Mouse (Mus musculus): ENCODE measurements around the gene Igfn1. TPM values are rescaled to one million over a fixed set of nuclear protein-coding genes. Genes with fewer than 3 reads are reported as not detected.

The Igfn1 gene
- total RNA-seq, 2 experiments from 2014 or later: 0.23 to 0.25 TPM

DNA sequence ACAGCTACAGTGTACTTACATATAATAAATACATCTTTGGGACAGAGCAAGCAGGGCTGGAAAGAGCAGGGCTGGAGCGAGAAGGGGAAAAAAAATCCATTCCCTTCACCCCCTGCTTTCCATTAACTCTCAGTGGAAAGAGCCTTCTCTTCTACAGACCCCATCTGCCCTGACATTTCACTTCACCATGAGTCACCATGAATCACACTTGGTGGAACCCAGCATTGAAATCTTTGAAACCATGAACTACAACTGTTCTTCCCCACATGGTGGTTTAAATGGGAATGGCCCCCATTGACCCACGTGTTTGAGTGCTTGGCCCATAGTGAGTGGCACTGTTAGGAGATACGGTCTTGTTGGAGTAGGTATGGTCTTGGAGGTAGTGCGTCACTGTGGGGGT lies 4.1 kb upstream of the Igfn1 start:
- no peak for DNase-seq (ENCODE audit: extremely low spot score in 1 of 2, low spot score in 1 of 2)

GRCm38 (mm10) chr1:136008159-136008533 lies 2.0 kb upstream of the Igfn1 start:
- no peak for DNase-seq (ENCODE audit: extremely low spot score in 1 of 2, low spot score in 1 of 2)

- peak in 1 of 2 experiments; percentile 40 for DNase-seq (ENCODE audit: extremely low spot score in 1 of 2, low spot score in 1 of 2)
Observed at GRCm38 (mm10) chr1:136007211-136008158, 1.3 kb upstream of the Igfn1 start, which contains the start of gene Tmem9. Gene Tmem9 (plus strand): TSS chr1:136008150.

- DNase-seq (ENCODE audit: extremely low spot score in 1 of 2, low spot score in 1 of 2): no peak
Observed at GRCm38 (mm10) chr1:136001438-136001837, 4.7 kb downstream of the Igfn1 start.

- no peak for DNase-seq (ENCODE audit: extremely low spot score in 1 of 2, low spot score in 1 of 2)
Observed at GRCm38 (mm10) chr1:135999720-136000287, 6.3 kb downstream of the Igfn1 start.

DNA sequence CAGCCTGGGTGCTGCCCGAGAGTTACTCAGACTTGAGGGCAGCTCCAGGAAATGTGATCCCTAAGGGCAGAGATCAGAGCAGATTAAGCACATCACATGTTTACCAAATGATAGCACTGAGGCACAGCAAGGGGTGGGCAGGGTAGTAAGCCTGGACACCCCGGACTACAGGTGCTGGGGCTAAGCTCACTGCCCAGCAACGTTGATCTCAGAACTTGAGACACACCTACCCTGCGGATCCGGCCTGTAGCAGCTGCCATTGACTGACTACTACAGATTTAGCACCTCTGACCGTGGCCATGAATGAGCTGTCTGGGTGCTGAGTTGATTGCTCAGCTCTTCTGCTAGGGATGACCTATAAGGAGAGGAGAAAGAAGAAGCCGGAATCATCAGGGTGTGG lies 8.6 kb downstream of the Igfn1 start:
- no peak for DNase-seq (ENCODE audit: extremely low spot score in 1 of 2, low spot score in 1 of 2)

DNA sequence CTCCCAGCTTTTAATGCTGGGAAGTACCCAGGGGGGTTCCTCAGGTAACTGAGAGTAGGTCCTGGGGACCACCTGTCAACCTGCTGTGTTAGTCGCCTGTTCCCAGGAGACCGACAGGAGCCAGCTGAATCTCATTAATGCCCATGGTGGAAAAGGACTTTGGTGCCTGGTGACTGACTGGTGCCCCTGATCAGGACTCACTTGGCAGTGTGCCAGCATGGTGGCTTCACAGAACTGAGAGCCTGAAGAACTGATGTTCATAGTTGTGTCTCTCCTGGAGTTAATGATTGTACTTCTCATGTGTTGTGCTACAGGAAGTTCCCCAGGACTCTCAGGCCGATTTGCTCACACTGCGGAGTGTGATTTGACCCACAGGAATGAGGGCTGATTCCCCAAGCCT lies 12.7 kb downstream of the Igfn1 start:
- no peak for DNase-seq (ENCODE audit: extremely low spot score in 1 of 2, low spot score in 1 of 2)

GRCm38 (mm10) chr1:135989876-135990275 lies 16.3 kb downstream of the Igfn1 start:
- no peak for DNase-seq (ENCODE audit: extremely low spot score in 1 of 2, low spot score in 1 of 2)

DNA sequence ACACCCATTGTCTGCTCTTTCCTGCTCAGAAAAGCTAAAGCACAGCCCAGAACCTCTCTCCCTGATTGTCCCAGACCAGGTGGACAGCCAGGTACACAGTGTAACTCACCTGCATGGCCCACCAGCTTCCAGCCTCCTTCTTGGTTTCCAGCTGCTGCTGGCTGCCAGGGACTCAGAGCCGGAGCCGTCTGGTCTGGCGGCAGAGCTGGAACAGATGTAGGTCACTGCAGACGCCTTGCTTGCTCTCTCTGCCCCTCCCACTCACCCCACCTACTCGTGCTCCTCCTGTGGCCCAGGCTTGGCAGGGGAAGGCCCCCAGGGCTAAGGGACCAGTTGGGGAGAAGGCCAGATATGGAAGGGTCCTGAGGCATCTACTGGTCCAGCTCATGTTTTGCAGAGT lies 22.0 kb downstream of the Igfn1 start:
- DNase-seq (ENCODE audit: extremely low spot score in 1 of 2, low spot score in 1 of 2): no peak

GRCm38 (mm10) chr1:135972576-135972975 lies 33.6 kb downstream of the Igfn1 start:
- no peak for DNase-seq (ENCODE audit: extremely low spot score in 1 of 2, low spot score in 1 of 2)

- DNase-seq (ENCODE audit: extremely low spot score in 1 of 2, low spot score in 1 of 2): no peak
Observed at GRCm38 (mm10) chr1:135970486-135970885, 35.7 kb downstream of the Igfn1 start.

DNA sequence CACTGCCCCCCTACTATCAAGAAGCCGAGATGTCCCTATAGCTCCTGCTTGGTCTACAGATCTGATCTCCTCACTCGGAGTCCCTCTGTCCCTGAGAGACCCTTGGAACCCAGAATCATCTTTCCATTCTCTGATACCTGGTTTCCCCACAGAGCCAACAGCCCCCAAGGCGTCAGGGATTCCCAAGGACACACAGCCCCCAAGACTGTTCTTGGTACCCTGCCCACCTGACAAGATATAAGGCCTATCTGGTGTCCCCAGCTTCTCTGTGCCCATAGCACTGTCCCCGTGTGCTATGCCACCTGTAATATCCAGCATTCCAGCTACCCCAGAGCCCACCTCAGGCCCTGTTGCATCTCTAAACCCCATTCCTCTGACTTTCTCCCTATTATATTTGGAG lies 38.4 kb downstream of the Igfn1 start:
- no peak for DNase-seq (ENCODE audit: extremely low spot score in 1 of 2, low spot score in 1 of 2)

- no peak for DNase-seq (ENCODE audit: extremely low spot score in 1 of 2, low spot score in 1 of 2)
Observed at GRCm38 (mm10) chr1:135964561-135964960, 41.6 kb downstream of the Igfn1 start.

DNA sequence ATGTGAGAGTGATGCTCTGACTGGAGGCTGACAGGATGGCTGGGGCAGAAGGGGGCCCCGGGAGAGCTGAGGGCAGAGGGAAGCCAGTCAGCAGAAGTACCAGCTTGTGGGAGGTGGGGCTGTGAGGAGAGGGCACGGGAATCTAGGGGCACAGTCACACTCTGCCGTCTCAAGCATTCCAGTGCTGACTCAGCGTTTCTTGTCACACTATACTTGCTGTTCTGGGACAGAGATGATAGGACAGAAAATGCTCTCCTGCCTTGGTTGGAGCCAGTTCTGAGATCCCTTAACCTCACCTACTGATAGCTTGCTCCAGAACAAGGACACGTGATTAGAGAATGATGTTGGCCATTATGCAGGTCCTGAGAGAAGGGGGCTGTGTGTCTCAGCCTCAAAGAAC lies 43.0 kb downstream of the Igfn1 start:
- no peak for DNase-seq (ENCODE audit: extremely low spot score in 1 of 2, low spot score in 1 of 2)

DNA sequence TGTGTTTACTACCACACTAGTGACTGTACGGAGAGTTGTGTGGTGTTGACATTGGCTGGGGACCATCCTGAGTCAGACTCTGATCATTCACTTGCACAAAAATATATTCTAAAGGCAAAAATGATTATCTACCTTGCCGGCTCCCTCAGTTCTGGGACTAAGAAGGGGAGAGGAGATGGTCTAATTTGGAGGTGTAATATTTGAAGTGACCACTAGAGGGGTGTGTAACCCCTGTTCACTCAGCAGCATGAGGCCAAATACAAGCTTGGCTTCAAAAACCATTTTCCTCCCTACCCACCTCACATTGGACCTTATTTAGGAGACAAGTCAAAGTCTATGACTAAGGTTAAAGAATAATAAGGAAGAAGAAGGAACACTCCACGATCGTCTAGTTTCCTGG lies 47.7 kb downstream of the Igfn1 start:
- DNase-seq (ENCODE audit: extremely low spot score in 1 of 2, low spot score in 1 of 2): no peak

GRCm38 (mm10) chr1:135948871-135949270 lies 57.3 kb downstream of the Igfn1 start:
- DNase-seq (ENCODE audit: extremely low spot score in 1 of 2, low spot score in 1 of 2): no peak

DNA sequence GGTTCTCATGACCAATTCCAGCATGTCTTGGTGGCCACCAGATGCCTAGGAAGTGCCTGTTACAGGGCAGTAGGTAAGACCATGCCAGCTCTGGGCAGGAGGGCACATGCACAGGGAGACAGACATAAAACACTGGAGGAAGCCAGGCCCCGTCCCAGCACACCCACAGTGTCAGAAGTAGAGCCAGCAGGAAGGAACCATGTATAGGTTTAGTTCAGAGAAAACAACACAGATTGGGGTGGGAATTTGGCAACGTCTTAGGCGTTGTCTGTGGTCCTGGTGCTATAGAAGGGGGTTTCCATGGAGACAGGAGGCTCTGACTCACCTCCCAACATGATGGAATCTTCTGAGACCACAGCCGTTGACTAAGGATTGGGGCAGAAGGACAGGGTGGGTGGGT lies 59.9 kb downstream of the Igfn1 start:
- no peak for DNase-seq (ENCODE audit: extremely low spot score in 1 of 2, low spot score in 1 of 2)

GRCm38 (mm10) chr1:135945711-135946110 lies 60.4 kb downstream of the Igfn1 start:
- DNase-seq (ENCODE audit: extremely low spot score in 1 of 2, low spot score in 1 of 2): peak in 1 of 2 experiments; percentile 46

DNA sequence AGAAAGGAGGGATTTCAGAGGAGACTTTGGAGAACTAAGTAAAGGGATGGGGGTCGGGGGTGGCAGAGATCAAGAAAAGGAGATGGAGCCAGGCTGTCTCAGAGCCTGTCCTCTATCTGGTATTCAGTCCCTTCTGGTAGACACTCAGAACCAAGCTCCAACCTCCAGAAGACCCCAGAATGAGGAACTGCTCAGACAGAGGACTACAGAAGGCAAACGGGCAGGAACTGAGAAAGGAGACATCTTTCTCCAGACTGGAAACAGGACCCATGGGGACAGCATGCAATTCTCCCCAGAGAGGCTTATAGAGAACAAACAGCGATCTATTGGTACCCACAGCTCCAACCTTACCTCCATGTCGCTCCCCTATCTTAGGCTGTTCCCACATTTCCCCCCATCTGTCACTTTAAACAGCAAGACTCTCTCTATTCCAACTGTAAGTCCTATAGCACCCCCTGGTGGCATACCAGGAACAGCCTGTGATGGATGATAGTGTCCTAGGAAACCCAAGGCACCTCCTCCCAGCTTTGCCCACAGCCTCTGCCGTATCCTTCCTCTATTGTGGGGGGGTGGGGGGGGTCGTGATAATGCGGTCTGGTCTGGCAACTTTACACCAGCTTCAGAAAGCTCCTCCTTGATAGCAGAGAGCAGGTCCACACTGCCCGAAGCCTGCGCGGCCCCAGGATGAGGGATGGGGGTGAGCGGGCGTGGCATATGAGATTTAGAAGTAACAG lies 61.4 kb downstream of the Igfn1 start:
- peak; percentile 79 to 96 for DNase-seq (ENCODE audit: extremely low spot score in 1 of 2, low spot score in 1 of 2)

GRCm38 (mm10) chr1:135943713-135944112 lies 62.4 kb downstream of the Igfn1 start:
- no peak for DNase-seq (ENCODE audit: extremely low spot score in 1 of 2, low spot score in 1 of 2)

- DNase-seq (ENCODE audit: extremely low spot score in 1 of 2, low spot score in 1 of 2): no peak
Observed at GRCm38 (mm10) chr1:135942116-135942515, 64.0 kb downstream of the Igfn1 start.

All from layer of hippocampus, postnatal 25 days (tissue).